Mouse (Mus musculus): ENCODE results near the gene Samm50. TPM values are rescaled to one million over a fixed set of nuclear protein-coding genes. Genes with fewer than 3 reads are reported as not detected.

The Samm50 gene
- polyA plus RNA-seq, 1 experiment = 12.4 TPM

- TF ChIP-seq POLR2A (IDR thresholded peaks at IDR 0.05; ENCODE audit: borderline replicate concordance, extremely low read depth, low read depth, low read length) (no peak), CTCF (IDR thresholded peaks at IDR 0.05; ENCODE audit: insufficient read depth, low read length) (no peak)
- peaks cover 11% of the 10 kb centered on the region for H3K4me1 ChIP-seq (ENCODE audit: control insufficient read depth, insufficient read depth, low read length)
- H3K4me3 ChIP-seq (replicated peaks; ENCODE audit: extremely low read depth, low read depth, low read length) = no peak overlapping the region
- no peak for DNase-seq
- 83% methylated on average over 6 of the region's 6 CpGs for WGBS
Observed at GRCm38 (mm10) chr15:84246195-84246594, 54.2 kb downstream of the Samm50 start.

- TF ChIP-seq CTCF (IDR thresholded peaks at IDR 0.05; ENCODE audit: insufficient read depth, low read length) (no peak; the same call in 1 of the 2 replicates), POLR2A (IDR thresholded peaks at IDR 0.05; ENCODE audit: borderline replicate concordance, extremely low read depth, low read depth, low read length) (no peak)
- no peak for DNase-seq
- Histone ChIP-seq H3K4me3 (replicated peaks; ENCODE audit: extremely low read depth, low read depth, low read length) (no peak overlapping the region), H3K4me1 (ENCODE audit: control insufficient read depth, insufficient read depth, low read length) (peaks cover 11% of the 10 kb centered on the region)
- WGBS = 91% methylated on average over 3 of the region's 3 CpGs
Observed at GRCm38 (mm10) chr15:84247309-84247708, 55.3 kb downstream of the Samm50 start.

- WGBS = 43% methylated on average over 13 of the region's 13 CpGs
- no peak for DNase-seq
- TF ChIP-seq CTCF (IDR thresholded peaks at IDR 0.05; ENCODE audit: insufficient read depth, low read length) (no peak), POLR2A (IDR thresholded peaks at IDR 0.05; ENCODE audit: borderline replicate concordance, extremely low read depth, low read depth, low read length) (no peak)
- H3K4me3 ChIP-seq (replicated peaks; ENCODE audit: extremely low read depth, low read depth, low read length) = no peak overlapping the region
- peaks cover 22% of the 10 kb centered on the region for H3K4me1 ChIP-seq (ENCODE audit: control insufficient read depth, insufficient read depth, low read length)
Observed at GRCm38 (mm10) chr15:84251227-84251626, 59.2 kb downstream of the Samm50 start.

GRCm38 (mm10) chr15:84252645-84253044, 60.6 kb downstream of the Samm50 start:
- Histone ChIP-seq H3K4me3 (replicated peaks; ENCODE audit: extremely low read depth, low read depth, low read length) (no peak overlapping the region), H3K4me1 (ENCODE audit: control insufficient read depth, insufficient read depth, low read length) (peaks cover 23% of the 10 kb centered on the region)
- 88% methylated on average over 7 of the region's 7 CpGs for WGBS
- TF ChIP-seq POLR2A (IDR thresholded peaks at IDR 0.05; ENCODE audit: borderline replicate concordance, extremely low read depth, low read depth, low read length) = no peak
- TF ChIP-seq CTCF (IDR thresholded peaks at IDR 0.05; ENCODE audit: insufficient read depth, low read length) = no peak
- no peak for DNase-seq

GRCm38 (mm10) chr15:84253757-84254156, 61.7 kb downstream of the Samm50 start:
- peaks cover 26% of the 10 kb centered on the region for H3K4me1 ChIP-seq (ENCODE audit: control insufficient read depth, insufficient read depth, low read length)
- no peak for TF ChIP-seq POLR2A (IDR thresholded peaks at IDR 0.05; ENCODE audit: borderline replicate concordance, extremely low read depth, low read depth, low read length)
- TF ChIP-seq CTCF (IDR thresholded peaks at IDR 0.05; ENCODE audit: insufficient read depth, low read length) = no peak
- no peak for DNase-seq
- 25% methylated on average over 11 of the region's 11 CpGs for WGBS
- H3K4me3 ChIP-seq (replicated peaks; ENCODE audit: extremely low read depth, low read depth, low read length) = no peak overlapping the region

GRCm38 (mm10) chr15:84254387-84254786, 62.3 kb downstream of the Samm50 start:
- Histone ChIP-seq H3K4me1 (ENCODE audit: control insufficient read depth, insufficient read depth, low read length) (peaks cover 26% of the 10 kb centered on the region), H3K4me3 (replicated peaks; ENCODE audit: extremely low read depth, low read depth, low read length) (no peak overlapping the region)
- TF ChIP-seq CTCF (IDR thresholded peaks at IDR 0.05; ENCODE audit: insufficient read depth, low read length) = no peak
- no peak for TF ChIP-seq POLR2A (IDR thresholded peaks at IDR 0.05; ENCODE audit: borderline replicate concordance, extremely low read depth, low read depth, low read length)
- no peak for DNase-seq
- 42% methylated on average over 8 of the region's 8 CpGs for WGBS

GRCm38 (mm10) chr15:84256254-84256850, 64.3 kb downstream of the Samm50 start:
- no peak for DNase-seq
- WGBS = 65% methylated on average over 12 of the region's 12 CpGs
- Histone ChIP-seq H3K4me1 (ENCODE audit: control insufficient read depth, insufficient read depth, low read length) (peaks cover 22% of the 10 kb centered on the region), H3K4me3 (replicated peaks; ENCODE audit: extremely low read depth, low read depth, low read length) (no peak overlapping the region)
- TF ChIP-seq POLR2A (IDR thresholded peaks at IDR 0.05; ENCODE audit: borderline replicate concordance, extremely low read depth, low read depth, low read length) = no peak
- TF ChIP-seq CTCF (IDR thresholded peaks at IDR 0.05; ENCODE audit: insufficient read depth, low read length) = no peak

- no peak for DNase-seq
- TF ChIP-seq CTCF (IDR thresholded peaks at IDR 0.05; ENCODE audit: insufficient read depth, low read length) (no peak), POLR2A (IDR thresholded peaks at IDR 0.05; ENCODE audit: borderline replicate concordance, extremely low read depth, low read depth, low read length) (no peak)
- 70% methylated on average over 5 of the region's 5 CpGs for WGBS
- H3K4me1 ChIP-seq (ENCODE audit: control insufficient read depth, insufficient read depth, low read length) = peaks cover 22% of the 10 kb centered on the region
- no peak overlapping the region for H3K4me3 ChIP-seq (replicated peaks; ENCODE audit: extremely low read depth, low read depth, low read length)
Observed at GRCm38 (mm10) chr15:84256864-84257263, 64.8 kb downstream of the Samm50 start.

- H3K4me3 ChIP-seq (replicated peaks; ENCODE audit: extremely low read depth, low read depth, low read length) = no peak overlapping the region
- TF ChIP-seq CTCF (IDR thresholded peaks at IDR 0.05; ENCODE audit: insufficient read depth, low read length) = no peak
- TF ChIP-seq POLR2A (IDR thresholded peaks at IDR 0.05; ENCODE audit: borderline replicate concordance, extremely low read depth, low read depth, low read length) = no peak
- H3K4me1 ChIP-seq (ENCODE audit: control insufficient read depth, insufficient read depth, low read length) = peaks cover 16% of the 10 kb centered on the region
- 76% methylated on average over 9 of the region's 9 CpGs for WGBS
- no peak for DNase-seq
Observed at GRCm38 (mm10) chr15:84258602-84259355, 66.7 kb downstream of the Samm50 start.

All from lung, adult 2 months (tissue).